Mouse (Mus musculus) E14TG2a.4 (cell line): ENCODE results near the gene U2af1l4.
A peak's percentile ranks its signal among the peaks of the same experiment; 100 is the strongest.

Experiments
- H3K27me3 ChIP-seq: 2 replicates; pipeline ENCODE4 v1.6.1; 2014; ENCODE audit warnings: low read length, control low read depth; ENCODE audit not compliant: insufficient read depth
- H3K36me3 ChIP-seq: 2 replicates; pipeline ENCODE4 v1.6.1; 2014; ENCODE audit warnings: low read length, control low read depth; ENCODE audit not compliant: insufficient read depth
- H3K4me1 ChIP-seq: replicated peaks from 2 replicates; pipeline ENCODE4 v1.6.1; 2014; ENCODE audit warnings: low read depth, low read length, control low read depth
- H3K4me3 ChIP-seq: replicated peaks from 2 replicates; pipeline ENCODE4 v1.5.1; 2014; ENCODE audit warnings: mild to moderate bottlenecking, low read length
- H3K9me3 ChIP-seq: 2 replicates; pipeline ENCODE4 v1.6.1; 2014; ENCODE audit warnings: low read length, control low read depth
- CTCF ChIP-seq: conservative IDR thresholded peaks from 2 replicates; pipeline ENCODE4 v1.5.1; 2014; ENCODE audit warnings: low read length
- NANOG ChIP-seq: IDR thresholded peaks from 2 replicates; pipeline ENCODE4 v1.6.1; 2014; ENCODE audit warnings: borderline replicate concordance, low read length, mixed read lengths
- POU5F1 ChIP-seq: IDR thresholded peaks from 2 replicates; pipeline ENCODE4 v1.6.1; 2014; ENCODE audit warnings: low read length, borderline replicate concordance

U2af1l4 gene

GRCm38 (mm10) chr7:30604424-30604823 lies 41.3 kb downstream of the U2af1l4 start:
- no peaks in the 10 kb centered on the region for H3K9me3 ChIP-seq
- H3K4me1 ChIP-seq, result peaks cover 98% of the 10 kb centered on the region
- no peak for TF ChIP-seq CTCF
- no peak for TF ChIP-seq NANOG
- no peak for TF ChIP-seq POU5F1
- H3K36me3 ChIP-seq, result no peaks in the 10 kb centered on the region; the same call in 1 of the 2 replicates
- 0 out of 2 replicates have a peak overlapping the region, but pooled peaks have one; percentile 26 for H3K4me3 ChIP-seq
- H3K27me3 ChIP-seq, result no peaks in the 10 kb centered on the region

- no peaks in the 10 kb centered on the region; the same call in 1 of the 2 replicates for H3K36me3 ChIP-seq
- H3K27me3 ChIP-seq, result no peaks in the 10 kb centered on the region
- peaks cover 98% of the 10 kb centered on the region for H3K4me1 ChIP-seq
- no peaks in the 10 kb centered on the region for H3K9me3 ChIP-seq
- TF ChIP-seq NANOG (no peak), CTCF (no peak), POU5F1 (no peak)
- H3K4me3 ChIP-seq, result 0 out of 2 replicates have a peak overlapping the region, but pooled peaks have one; percentile 26
Measured at GRCm38 (mm10) chr7:30604944-30605343, 41.8 kb downstream of the U2af1l4 start.

- Histone ChIP-seq H3K9me3 (no peaks in the 10 kb centered on the region), H3K4me1 (peaks cover 89% of the 10 kb centered on the region), H3K27me3 (peaks cover 5% of the 10 kb centered on the region; the same call in 1 of the 2 replicates), H3K4me3 (peak overlapping the region; percentile 61), H3K36me3 (no peaks in the 10 kb centered on the region; the same call in 1 of the 2 replicates)
- peak; percentile 17; the same call in 1 of the 2 replicates for TF ChIP-seq NANOG
- no peak for TF ChIP-seq POU5F1
- TF ChIP-seq CTCF, result peak; percentile 74
Measured at GRCm38 (mm10) chr7:30607706-30608309, 44.7 kb downstream of the U2af1l4 start.

- Histone ChIP-seq H3K27me3 (peaks cover 5% of the 10 kb centered on the region; the same call in 1 of the 2 replicates), H3K4me3 (peak overlapping the region; percentile 61), H3K36me3 (no peaks in the 10 kb centered on the region; the same call in 1 of the 2 replicates), H3K9me3 (no peaks in the 10 kb centered on the region), H3K4me1 (peaks cover 89% of the 10 kb centered on the region)
- TF ChIP-seq POU5F1, result no peak
- TF ChIP-seq NANOG, result no peak
- TF ChIP-seq CTCF, result no peak
Measured at GRCm38 (mm10) chr7:30608476-30608875, 45.4 kb downstream of the U2af1l4 start.

- TF ChIP-seq CTCF (peak; percentile 10; the same call in 1 of the 2 replicates), NANOG (no peak)
- H3K9me3 ChIP-seq, result 0 out of 2 replicates have a peak, but pooled peaks cover 2% of the 10 kb centered on the region
- H3K4me1 ChIP-seq, result peaks cover 73% of the 10 kb centered on the region
- H3K27me3 ChIP-seq, result peaks cover 5% of the 10 kb centered on the region; the same call in 1 of the 2 replicates
- no peaks in the 10 kb centered on the region; the same call in 1 of the 2 replicates for H3K36me3 ChIP-seq
- H3K4me3 ChIP-seq, result peak overlapping the region; percentile 57
Measured at GRCm38 (mm10) chr7:30610043-30610442, 46.9 kb downstream of the U2af1l4 start.

GRCm38 (mm10) chr7:30612654-30613402 lies 49.7 kb downstream of the U2af1l4 start, which contains the start of gene Upk1a:
TSS of gene Upk1a (minus strand) at chr7:30612847.
- 0 out of 2 replicates have a peak, but pooled peaks cover 4% of the 10 kb centered on the region for H3K9me3 ChIP-seq
- peaks cover 70% of the 10 kb centered on the region for H3K4me1 ChIP-seq
- TF ChIP-seq POU5F1 (no peak), NANOG (no peak)
- peaks cover 5% of the 10 kb centered on the region; the same call in 1 of the 2 replicates for H3K27me3 ChIP-seq
- H3K4me3 ChIP-seq, result no peak within 1 kb of the TSS
- peaks cover 21% of the 10 kb centered on the region for H3K36me3 ChIP-seq

GRCm38 (mm10) chr7:30613529-30614112 lies 50.5 kb downstream of the U2af1l4 start:
- peaks cover 5% of the 10 kb centered on the region; the same call in 1 of the 2 replicates for H3K27me3 ChIP-seq
- H3K4me1 ChIP-seq, result peaks cover 68% of the 10 kb centered on the region
- H3K4me3 ChIP-seq, result no peak overlapping the region
- TF ChIP-seq NANOG, result no peak
- peak; percentile 59 for TF ChIP-seq CTCF
- H3K9me3 ChIP-seq, result 0 out of 2 replicates have a peak, but pooled peaks cover 4% of the 10 kb centered on the region
- peaks cover 29% of the 10 kb centered on the region for H3K36me3 ChIP-seq

- peaks cover 66% of the 10 kb centered on the region for H3K4me1 ChIP-seq
- H3K27me3 ChIP-seq, result peaks cover 5% of the 10 kb centered on the region; the same call in 1 of the 2 replicates
- 0 out of 2 replicates have a peak, but pooled peaks cover 4% of the 10 kb centered on the region for H3K9me3 ChIP-seq
Measured at GRCm38 (mm10) chr7:30614454-30614853, 51.4 kb downstream of the U2af1l4 start.

More at GRCm38 (mm10) chr7:30614454-30614853, 51.4 kb downstream of the U2af1l4 start:
- Histone ChIP-seq H3K36me3 (peaks cover 36% of the 10 kb centered on the region), H3K4me3 (no peak overlapping the region)
- peak; percentile 18; the same call in 1 of the 2 replicates for TF ChIP-seq CTCF
- TF ChIP-seq POU5F1, result no peak
